Mouse (Mus musculus): ENCODE results near the gene Nlgn2. TPM values are rescaled to one million over a fixed set of nuclear protein-coding genes. Genes with fewer than 3 reads are reported as not detected.

Nlgn2 gene
- polyA plus RNA-seq (2015; fragmentation: Nextera tagmentation; extraction: Ambion mirVana), result 1.6 and 2.0 TPM in 2 replicates

- Histone ChIP-seq H3K9ac (ENCODE audit: low read length) (peak within 1 kb of the TSS; percentile 85), H3K4me3 (ENCODE audit: low read length) (peak within 1 kb of the TSS; percentile 74), H3K4me1 (ENCODE audit: control insufficient read depth, insufficient read depth, low read length) (peaks cover 24% of the 10 kb centered on the region), H3K27ac (ENCODE audit: low read length) (peak within 1 kb of the TSS; percentile 87), H3K9me3 (replicated peaks; ENCODE audit: control insufficient read depth, low read length) (no peaks in the 10 kb centered on the region), H3K27me3 (ENCODE audit: control insufficient read depth, insufficient read depth, low read length) (peaks cover 28% of the 10 kb centered on the region), H3K36me3 (ENCODE audit: control insufficient read depth, insufficient read depth) (no peaks in the 10 kb centered on the region), H3K4me2 (ENCODE audit: low read depth, low read length) (peak within 1 kb of the TSS; percentile 73)
- ATAC-seq (replicated peaks; ENCODE audit: extremely low read depth, insufficient read depth, low FRiP score), result peak; percentile 59
- under 1% methylated on average over 32 of the region's 32 CpGs for WGBS
Measured at GRCm38 (mm10) chr11:69837604-69837951, at the start of gene Nlgn2. Gene Nlgn2 (minus strand): TSS chr11:69837784.

- Histone ChIP-seq H3K4me1 (ENCODE audit: control insufficient read depth, insufficient read depth, low read length) (peaks cover 12% of the 10 kb centered on the region), H3K4me2 (ENCODE audit: low read depth, low read length) (no peak overlapping the region)
Measured at GRCm38 (mm10) chr11:69886907-69887635, 49.5 kb upstream of the Nlgn2 start.

GRCm38 (mm10) chr11:69884663-69885062 is 47.1 kb upstream of the Nlgn2 start:
- Histone ChIP-seq H3K4me3 (ENCODE audit: low read length) (no peak overlapping the region), H3K9ac (ENCODE audit: low read length) (no peak overlapping the region), H3K4me2 (ENCODE audit: low read depth, low read length) (peak overlapping the region; percentile 12; the same call in 1 of the 2 replicates), H3K27me3 (ENCODE audit: control insufficient read depth, insufficient read depth, low read length) (no peaks in the 10 kb centered on the region; the same call in 1 of the 2 replicates), H3K27ac (ENCODE audit: low read length) (no peak overlapping the region), H3K9me3 (replicated peaks; ENCODE audit: control insufficient read depth, low read length) (no peaks in the 10 kb centered on the region), H3K4me1 (ENCODE audit: control insufficient read depth, insufficient read depth, low read length) (peaks cover 18% of the 10 kb centered on the region), H3K36me3 (ENCODE audit: control insufficient read depth, insufficient read depth) (no peaks in the 10 kb centered on the region)
- no peak for ATAC-seq (replicated peaks; ENCODE audit: extremely low read depth, insufficient read depth, low FRiP score)
- WGBS, result 72% methylated on average over 8 of the region's 8 CpGs

More at GRCm38 (mm10) chr11:69886907-69887635, 49.5 kb upstream of the Nlgn2 start:
- Histone ChIP-seq H3K27ac (ENCODE audit: low read length) (no peak overlapping the region), H3K36me3 (ENCODE audit: control insufficient read depth, insufficient read depth) (no peaks in the 10 kb centered on the region), H3K9ac (ENCODE audit: low read length) (no peak overlapping the region), H3K9me3 (replicated peaks; ENCODE audit: control insufficient read depth, low read length) (no peaks in the 10 kb centered on the region), H3K27me3 (ENCODE audit: control insufficient read depth, insufficient read depth, low read length) (peaks cover 11% of the 10 kb centered on the region), H3K4me3 (ENCODE audit: low read length) (no peak overlapping the region)
- 41% methylated on average over 8 of the region's 8 CpGs for WGBS
- ATAC-seq (replicated peaks; ENCODE audit: extremely low read depth, insufficient read depth, low FRiP score), result no peak

GRCm38 (mm10) chr11:69884240-69884639 is 46.7 kb upstream of the Nlgn2 start:
- H3K4me1 ChIP-seq (ENCODE audit: control insufficient read depth, insufficient read depth, low read length), result peaks cover 18% of the 10 kb centered on the region
- no peak overlapping the region for H3K4me3 ChIP-seq (ENCODE audit: low read length)
- ATAC-seq (replicated peaks; ENCODE audit: extremely low read depth, insufficient read depth, low FRiP score), result no peak
- no peak overlapping the region for H3K9ac ChIP-seq (ENCODE audit: low read length)
- no peaks in the 10 kb centered on the region for H3K36me3 ChIP-seq (ENCODE audit: control insufficient read depth, insufficient read depth)
- 56% methylated on average over 9 of the region's 9 CpGs for WGBS
- H3K9me3 ChIP-seq (replicated peaks; ENCODE audit: control insufficient read depth, low read length), result no peaks in the 10 kb centered on the region
- H3K27ac ChIP-seq (ENCODE audit: low read length), result peak overlapping the region; percentile 12; the same call in 1 of the 2 replicates
- H3K4me2 ChIP-seq (ENCODE audit: low read depth, low read length), result peak overlapping the region; percentile 12; the same call in 1 of the 2 replicates
- H3K27me3 ChIP-seq (ENCODE audit: control insufficient read depth, insufficient read depth, low read length), result no peaks in the 10 kb centered on the region

GRCm38 (mm10) chr11:69883527-69884151 is 46.1 kb upstream of the Nlgn2 start:
- H3K4me2 ChIP-seq (ENCODE audit: low read depth, low read length), result no peak overlapping the region
- H3K27ac ChIP-seq (ENCODE audit: low read length), result peak overlapping the region; percentile 12; the same call in 1 of the 2 replicates
- H3K36me3 ChIP-seq (ENCODE audit: control insufficient read depth, insufficient read depth), result no peaks in the 10 kb centered on the region
- H3K27me3 ChIP-seq (ENCODE audit: control insufficient read depth, insufficient read depth, low read length), result no peaks in the 10 kb centered on the region
- no peak overlapping the region for H3K9ac ChIP-seq (ENCODE audit: low read length)
- H3K4me1 ChIP-seq (ENCODE audit: control insufficient read depth, insufficient read depth, low read length), result peaks cover 18% of the 10 kb centered on the region
- WGBS, result 74% methylated on average over 8 of the region's 8 CpGs
- no peak overlapping the region for H3K4me3 ChIP-seq (ENCODE audit: low read length)
- no peaks in the 10 kb centered on the region for H3K9me3 ChIP-seq (replicated peaks; ENCODE audit: control insufficient read depth, low read length)
- ATAC-seq (replicated peaks; ENCODE audit: extremely low read depth, insufficient read depth, low FRiP score), result no peak

GRCm38 (mm10) chr11:69883066-69883465 is 45.5 kb upstream of the Nlgn2 start:
- WGBS, result 62% methylated on average over 4 of the region's 4 CpGs
- ATAC-seq (replicated peaks; ENCODE audit: extremely low read depth, insufficient read depth, low FRiP score), result no peak
- no peak overlapping the region for H3K9ac ChIP-seq (ENCODE audit: low read length)
- no peaks in the 10 kb centered on the region for H3K27me3 ChIP-seq (ENCODE audit: control insufficient read depth, insufficient read depth, low read length)
- no peak overlapping the region for H3K4me3 ChIP-seq (ENCODE audit: low read length)
- no peak overlapping the region for H3K27ac ChIP-seq (ENCODE audit: low read length)
- peaks cover 18% of the 10 kb centered on the region for H3K4me1 ChIP-seq (ENCODE audit: control insufficient read depth, insufficient read depth, low read length)
- no peak overlapping the region for H3K4me2 ChIP-seq (ENCODE audit: low read depth, low read length)
- no peaks in the 10 kb centered on the region for H3K9me3 ChIP-seq (replicated peaks; ENCODE audit: control insufficient read depth, low read length)
- H3K36me3 ChIP-seq (ENCODE audit: control insufficient read depth, insufficient read depth), result no peaks in the 10 kb centered on the region

GRCm38 (mm10) chr11:69881787-69882670 is 44.4 kb upstream of the Nlgn2 start:
- H3K27ac ChIP-seq (ENCODE audit: low read length), result peak overlapping the region; percentile 94
- peaks cover 22% of the 10 kb centered on the region for H3K4me1 ChIP-seq (ENCODE audit: control insufficient read depth, insufficient read depth, low read length)
- no peaks in the 10 kb centered on the region for H3K27me3 ChIP-seq (ENCODE audit: control insufficient read depth, insufficient read depth, low read length)
- no peaks in the 10 kb centered on the region for H3K36me3 ChIP-seq (ENCODE audit: control insufficient read depth, insufficient read depth)
- peak overlapping the region; percentile 69 for H3K4me3 ChIP-seq (ENCODE audit: low read length)
- peak overlapping the region; percentile 81 for H3K9ac ChIP-seq (ENCODE audit: low read length)
- H3K4me2 ChIP-seq (ENCODE audit: low read depth, low read length), result peak overlapping the region; percentile 93
- WGBS, result 59% methylated on average over 21 of the region's 21 CpGs
- H3K9me3 ChIP-seq (replicated peaks; ENCODE audit: control insufficient read depth, low read length), result no peaks in the 10 kb centered on the region
- ATAC-seq (replicated peaks; ENCODE audit: extremely low read depth, insufficient read depth, low FRiP score), result no peak

GRCm38 (mm10) chr11:69880853-69881603 is 43.4 kb upstream of the Nlgn2 start, which contains the start of gene Kctd11:
Gene Kctd11 (minus strand): TSS chr11:69881406.
- Histone ChIP-seq H3K4me1 (ENCODE audit: control insufficient read depth, insufficient read depth, low read length) (peaks cover 23% of the 10 kb centered on the region), H3K36me3 (ENCODE audit: control insufficient read depth, insufficient read depth) (no peaks in the 10 kb centered on the region), H3K4me2 (ENCODE audit: low read depth, low read length) (peak within 1 kb of the TSS; percentile 93), H3K9ac (ENCODE audit: low read length) (peak within 1 kb of the TSS; percentile 81), H3K4me3 (ENCODE audit: low read length) (peak within 1 kb of the TSS; percentile 69), H3K9me3 (replicated peaks; ENCODE audit: control insufficient read depth, low read length) (no peaks in the 10 kb centered on the region), H3K27ac (ENCODE audit: low read length) (peak within 1 kb of the TSS; percentile 94), H3K27me3 (ENCODE audit: control insufficient read depth, insufficient read depth, low read length) (no peaks in the 10 kb centered on the region)
- WGBS, result 0% methylated on average over 42 of the region's 46 CpGs
- peak; percentile 87 for ATAC-seq (replicated peaks; ENCODE audit: extremely low read depth, insufficient read depth, low FRiP score)
